8 mouse cellular contexts compared by ENCODE assay signal in genomic region chr11:98942923-98943641, GRCm38 (mm10). TPM values are rescaled to one million over a fixed set of nuclear protein-coding genes. Genes with fewer than 3 reads are reported as not detected.
DNase-seq lines count a peak whose midpoint lies in the region; ATAC-seq and TF ChIP-seq lines count a peak whose summit lies in the region.

No protein-coding gene starts in this region.

- no peaks in the 10 kb centered on the region for H3K36me3 ChIP-seq in intestine, postnatal 0 days (ENCODE audit: control insufficient read depth, insufficient read depth)
- H3K36me3 ChIP-seq in lung, embryonic 14.5 days (ENCODE audit: insufficient read depth) = no peaks in the 10 kb centered on the region; the same call in 1 of the 2 replicates
- no peaks in the 10 kb centered on the region for H3K36me3 ChIP-seq in small intestine, adult 2 months (ENCODE audit: control insufficient read depth, insufficient read depth, low read length)

- TF ChIP-seq CTCF in intestine, postnatal 0 days (IDR thresholded peaks at IDR 0.05; ENCODE audit: low read depth) = no peak
- TF ChIP-seq CTCF in lung, embryonic 14.5 days (IDR thresholded peaks at IDR 0.05; ENCODE audit: low read depth) = no peak
- no peak for TF ChIP-seq CTCF in small intestine, adult 2 months (IDR thresholded peaks at IDR 0.05; ENCODE audit: extremely low read depth, insufficient read length, insufficient replicate concordance, low read depth, low read length)

- H3K9ac ChIP-seq in intestine, postnatal 0 days (ENCODE audit: low read depth, low read length) = no peak overlapping the region; the same call in 1 of the 2 replicates
- peak overlapping the region; percentile 20; the same call in 1 of the 2 replicates for H3K9ac ChIP-seq in lung, embryonic 14.5 days

- peaks cover 40% of the 10 kb centered on the region for H3K4me1 ChIP-seq in intestine, postnatal 0 days (replicated peaks; ENCODE audit: control insufficient read depth, insufficient read depth, low read length)
- peaks cover 77% of the 10 kb centered on the region for H3K4me1 ChIP-seq in lung, embryonic 14.5 days (ENCODE audit: insufficient read depth)
- H3K4me1 ChIP-seq in small intestine, adult 2 months (ENCODE audit: control insufficient read depth, insufficient read depth, insufficient read length, low read length) = peaks cover 66% of the 10 kb centered on the region

- H3K27me3 ChIP-seq in intestine, postnatal 0 days (replicated peaks; ENCODE audit: control insufficient read depth, insufficient read depth, low read length) = no peaks in the 10 kb centered on the region
- H3K27me3 ChIP-seq in lung, embryonic 14.5 days (ENCODE audit: insufficient read depth, low read length) = no peaks in the 10 kb centered on the region
- H3K27me3 ChIP-seq in small intestine, adult 2 months (ENCODE audit: control insufficient read depth, insufficient read depth, low read length) = no peaks in the 10 kb centered on the region

- WGBS in intestine, postnatal 0 days = 63% methylated on average over 8 of the region's 8 CpGs
- 38% methylated on average over 8 of the region's 8 CpGs for WGBS in lung, embryonic 14.5 days
- 73% methylated on average over 8 of the region's 8 CpGs for WGBS in small intestine, adult 2 months

- H3K9me3 ChIP-seq in intestine, postnatal 0 days (ENCODE audit: control insufficient read depth) = no peaks in the 10 kb centered on the region
- H3K9me3 ChIP-seq in lung, embryonic 14.5 days (ENCODE audit: low read depth, low read length) = no peaks in the 10 kb centered on the region

- H3K4me3 ChIP-seq in intestine, postnatal 0 days (ENCODE audit: low read depth, low read length) = no peak overlapping the region
- H3K4me3 ChIP-seq in lung, embryonic 14.5 days (ENCODE audit: low read depth, low read length) = no peak overlapping the region; the same call in 1 of the 2 replicates
- no peak overlapping the region for H3K4me3 ChIP-seq in small intestine, adult 2 months (ENCODE audit: low read depth, low read length)

- no peak for ATAC-seq in frontal cortex, adult (ENCODE audit: low TSS enrichment)
- no peak for ATAC-seq in intestine, postnatal 0 days
- ATAC-seq in lung, embryonic 14.5 days (ENCODE audit: insufficient read depth) = peak; percentile 39

- 0 out of 2 replicates have a peak, but pooled peaks have one; percentile 18 for TF ChIP-seq POLR2A in small intestine, adult 2 months (IDR thresholded peaks at IDR 0.05; ENCODE audit: low read depth, low read length)

- DNase-seq in frontal cortex, postnatal 10 days (ENCODE audit: low spot score in 2 of 2) = peak; percentile 29
- peak; percentile 69 for DNase-seq in adrenal gland, postnatal 10 days
- peak; percentile 84 to 91 for DNase-seq in heart, adult 18-20 months
- DNase-seq in lung, embryonic 14.5 days = peak; percentile 90
- no peak for DNase-seq in layer of hippocampus, adult 9-11 months

- H3K4me2 ChIP-seq in intestine, postnatal 0 days (replicated peaks; ENCODE audit: low read depth) = peak overlapping the region; percentile 96
- H3K4me2 ChIP-seq in lung, embryonic 14.5 days = peak overlapping the region; percentile 94

- H3K27ac ChIP-seq in intestine, postnatal 0 days (ENCODE audit: low read depth, low read length) = peak overlapping the region; percentile 89
- H3K27ac ChIP-seq in lung, embryonic 14.5 days (ENCODE audit: low read depth) = peak overlapping the region; percentile 99
- H3K27ac ChIP-seq in small intestine, adult 2 months (ENCODE audit: insufficient read depth, low read depth, low read length) = peak overlapping the region; percentile 87

RNA-seq across cellular contexts. Expression of gene Rara, which starts 15.5 kb away (rescaled TPM):
- 10 to 100 TPM; 26.2 to 34.7 TPM for total RNA-seq in adrenal gland, postnatal 10 days (2021)
- 10 to 100 TPM in 1 of 2 experiments, 1 to 10 TPM in 1; 8.7 to 10.1 TPM for total RNA-seq in heart, adult 18-20 months (2021)
- polyA plus RNA-seq in intestine, postnatal 0 days (2015; fragmentation: Nextera tagmentation; extraction: Ambion mirVana) = 22.2 and 22.4 TPM in 2 replicates
- polyA plus RNA-seq in lung, embryonic 14.5 days (2014; fragmentation: Nextera tagmentation; extraction: Ambion mirVana) = 43.2 and 45.3 TPM in 2 replicates
- 25.3 and 56.3 TPM in 2 replicates for polyA plus RNA-seq in small intestine, adult 2 months (2012; rRNA removed)

RNA-seq across cellular contexts. Expression of gene Cdc6, which starts 35.5 kb away (rescaled TPM):
- total RNA-seq in adrenal gland, postnatal 10 days (2021) = 1 to 10 TPM; 3.8 to 6.5 TPM
- total RNA-seq in heart, adult 18-20 months (2021) = under 1 TPM; 0.40 to 0.41 TPM
- polyA plus RNA-seq in intestine, postnatal 0 days (2015; fragmentation: Nextera tagmentation; extraction: Ambion mirVana) = 4.0 and 4.5 TPM in 2 replicates
- 47.0 and 48.1 TPM in 2 replicates for polyA plus RNA-seq in lung, embryonic 14.5 days (2014; fragmentation: Nextera tagmentation; extraction: Ambion mirVana)
- 0.37 and 0.65 TPM in 2 replicates for polyA plus RNA-seq in small intestine, adult 2 months (2012; rRNA removed)

RNA-seq across cellular contexts. Expression of gene Gjd3, which starts 39.7 kb away (rescaled TPM):
- total RNA-seq in adrenal gland, postnatal 10 days (2021) = under 1 TPM; 0.45 to 0.73 TPM
- total RNA-seq in heart, adult 18-20 months (2021) = under 1 TPM; 0.36 to 0.45 TPM
- 0.61 and 0.80 TPM in 2 replicates for polyA plus RNA-seq in intestine, postnatal 0 days (2015; fragmentation: Nextera tagmentation; extraction: Ambion mirVana)
- polyA plus RNA-seq in lung, embryonic 14.5 days (2014; fragmentation: Nextera tagmentation; extraction: Ambion mirVana) = 0.31 TPM in 1 of 2 replicates, not detected in the other
- polyA plus RNA-seq in small intestine, adult 2 months (2012; rRNA removed) = 3.6 and 5.8 TPM in 2 replicates
